Mouse (Mus musculus): ENCODE data around the gene Gm9887. TPM values are rescaled to one million over a fixed set of nuclear protein-coding genes. Genes with fewer than 3 reads are reported as not detected.

The Gm9887 gene
- polyA plus RNA-seq, 1 experiment from 2014 or later = 0.93 TPM

- Histone ChIP-seq H3K36me3 (peaks cover 71% of the 10 kb centered on the region), H3K4me1 (replicated peaks) (peaks cover 11% of the 10 kb centered on the region), H3K27ac (no peak overlapping the region), H3K27me3 (no peaks in the 10 kb centered on the region), H3K9ac (no peak overlapping the region), H3K9me3 (replicated peaks) (no peaks in the 10 kb centered on the region), H3K4me2 (no peak overlapping the region), H3K4me3 (replicated peaks) (no peak overlapping the region)
- 80% methylated on average over 1 of the region's 1 CpGs for WGBS (ENCODE audit: insufficient replicate concordance)
- ATAC-seq (ENCODE audit: low read depth) (no peak), DNase-seq (no peak)
Observed at GRCm38 (mm10) chr12:69351685-69352084, 20.6 kb downstream of the Gm9887 start.

GRCm38 (mm10) chr12:69349928-69350327, 22.3 kb downstream of the Gm9887 start:
- H3K4me3 ChIP-seq (replicated peaks) = no peak overlapping the region
- ATAC-seq (ENCODE audit: low read depth) = no peak
- no peaks in the 10 kb centered on the region for H3K4me1 ChIP-seq (replicated peaks)
- H3K27me3 ChIP-seq = no peaks in the 10 kb centered on the region
- no peaks in the 10 kb centered on the region for H3K9me3 ChIP-seq (replicated peaks)
- DNase-seq = no peak
- H3K4me2 ChIP-seq = no peak overlapping the region
- H3K36me3 ChIP-seq = peaks cover 79% of the 10 kb centered on the region
- no peak overlapping the region for H3K27ac ChIP-seq
- 72% methylated on average over 2 of the region's 2 CpGs for WGBS (ENCODE audit: insufficient replicate concordance)
- no peak overlapping the region for H3K9ac ChIP-seq

GRCm38 (mm10) chr12:69333547-69333946, 38.7 kb downstream of the Gm9887 start:
- DNase-seq = peak; percentile 13

GRCm38 (mm10) chr12:69332147-69332546, 40.1 kb downstream of the Gm9887 start:
- 74% methylated on average over 1 of the region's 1 CpGs for WGBS (ENCODE audit: insufficient replicate concordance)
- no peaks in the 10 kb centered on the region for H3K9me3 ChIP-seq (replicated peaks)
- DNase-seq = no peak
- H3K27me3 ChIP-seq = no peaks in the 10 kb centered on the region
- no peak overlapping the region for H3K4me3 ChIP-seq (replicated peaks)
- H3K4me2 ChIP-seq = no peak overlapping the region
- no peak for ATAC-seq (ENCODE audit: low read depth)
- no peaks in the 10 kb centered on the region for H3K4me1 ChIP-seq (replicated peaks)
- peaks cover 66% of the 10 kb centered on the region for H3K36me3 ChIP-seq
- no peak overlapping the region for H3K27ac ChIP-seq
- H3K9ac ChIP-seq = no peak overlapping the region

More at GRCm38 (mm10) chr12:69333547-69333946, 38.7 kb downstream of the Gm9887 start:
- Histone ChIP-seq H3K4me2 (no peak overlapping the region), H3K36me3 (peaks cover 71% of the 10 kb centered on the region), H3K4me3 (replicated peaks) (no peak overlapping the region), H3K4me1 (replicated peaks) (no peaks in the 10 kb centered on the region), H3K27ac (no peak overlapping the region), H3K27me3 (no peaks in the 10 kb centered on the region), H3K9ac (no peak overlapping the region), H3K9me3 (replicated peaks) (no peaks in the 10 kb centered on the region)
- WGBS (ENCODE audit: insufficient replicate concordance) = 83% methylated on average over 2 of the region's 2 CpGs
- no peak for ATAC-seq (ENCODE audit: low read depth)

GRCm38 (mm10) chr12:69331187-69331586, 41.1 kb downstream of the Gm9887 start:
- Histone ChIP-seq H3K36me3 (peaks cover 69% of the 10 kb centered on the region), H3K9ac (no peak overlapping the region), H3K4me1 (replicated peaks) (no peaks in the 10 kb centered on the region), H3K9me3 (replicated peaks) (no peaks in the 10 kb centered on the region), H3K27me3 (no peaks in the 10 kb centered on the region), H3K4me3 (replicated peaks) (no peak overlapping the region), H3K27ac (no peak overlapping the region), H3K4me2 (no peak overlapping the region)
- DNase-seq (no peak), ATAC-seq (ENCODE audit: low read depth) (no peak)
- 76% methylated on average over 3 of the region's 3 CpGs for WGBS (ENCODE audit: insufficient replicate concordance)

Small RNA genes within 50 kb of the gene (microRNA-seq; reads per million reads assigned to microRNA genes)
- gene Gm47299 (not detected), gene Gm47305 (not detected)

Other genes with a start within 250 kb of the Gm9887 start
- gene Rps29, start 213.3 kb downstream of the Gm9887 start, polyA plus RNA-seq (2015; fragmentation: Nextera tagmentation; extraction: Ambion mirVana) = 1,343 and 1,574 TPM in 2 replicates
- gene Lrr1, start 203.6 kb downstream of the Gm9887 start, polyA plus RNA-seq (2015; fragmentation: Nextera tagmentation; extraction: Ambion mirVana) = 24.6 and 28.9 TPM in 2 replicates
- gene Rpl36al, start 188.4 kb downstream of the Gm9887 start, polyA plus RNA-seq (2015; fragmentation: Nextera tagmentation; extraction: Ambion mirVana) = 736 and 806 TPM in 2 replicates
- gene Mgat2, start 188.3 kb downstream of the Gm9887 start, polyA plus RNA-seq (2015; fragmentation: Nextera tagmentation; extraction: Ambion mirVana) = 27.9 and 32.2 TPM in 2 replicates
- 28.8 and 32.0 TPM in 2 replicates for gene Gm49383, start 175.4 kb downstream of the Gm9887 start, polyA plus RNA-seq (2015; fragmentation: Nextera tagmentation; extraction: Ambion mirVana)
- gene Dnaaf2, start 174.0 kb downstream of the Gm9887 start, polyA plus RNA-seq (2015; fragmentation: Nextera tagmentation; extraction: Ambion mirVana) = 7.1 and 8.8 TPM in 2 replicates
- gene Gm49384, start 168.2 kb downstream of the Gm9887 start, polyA plus RNA-seq (2015; fragmentation: Nextera tagmentation; extraction: Ambion mirVana) = 27.7 and 29.9 TPM in 2 replicates
- gene Pole2, start 144.3 kb downstream of the Gm9887 start, polyA plus RNA-seq (2015; fragmentation: Nextera tagmentation; extraction: Ambion mirVana) = 29.0 and 32.5 TPM in 2 replicates
- gene Klhdc1, start 131.3 kb downstream of the Gm9887 start, polyA plus RNA-seq (2015; fragmentation: Nextera tagmentation; extraction: Ambion mirVana) = 3.7 and 3.9 TPM in 2 replicates
- 102 and 104 TPM in 2 replicates for gene Klhdc2, start 75.8 kb downstream of the Gm9887 start, polyA plus RNA-seq (2015; fragmentation: Nextera tagmentation; extraction: Ambion mirVana)
- 47.5 and 56.5 TPM in 2 replicates for gene Nemf, start 15.3 kb downstream of the Gm9887 start, polyA plus RNA-seq (2015; fragmentation: Nextera tagmentation; extraction: Ambion mirVana)
- gene Arf6, start 308 bp downstream of the Gm9887 start, polyA plus RNA-seq (2015; fragmentation: Nextera tagmentation; extraction: Ambion mirVana) = 38.2 and 41.6 TPM in 2 replicates
- 16.7 and 17.5 TPM in 2 replicates for gene Vcpkmt, start 210.6 kb upstream of the Gm9887 start, polyA plus RNA-seq (2015; fragmentation: Nextera tagmentation; extraction: Ambion mirVana)

Data from liver, embryonic 13.5 days (tissue).